Mouse (Mus musculus) CH12.LX (cell line): ENCODE data around the gene Isg20l2. TPM values are rescaled to one million over a fixed set of nuclear protein-coding genes. Genes with fewer than 3 reads are reported as not detected.

Experiments
- DNase-seq: peaks from one replicate; pipeline ENCODE4 v3.0.0-alpha.2; 2013; ENCODE audit errors: extremely low read depth
- H3K27ac ChIP-seq: 2 replicates; pipeline ENCODE4 v1.5.1; 2012; ENCODE audit warnings: low read depth, mild to moderate bottlenecking, control low read depth, moderate library complexity; ENCODE audit not compliant: insufficient read depth
- H3K27me3 ChIP-seq: replicated peaks from 2 replicates; pipeline ENCODE3; 2012; ENCODE audit warnings: inconsistent platforms
- H3K36me3 ChIP-seq, 2 experiments: replicated peaks in 1 of 2; 2 replicates each; pipeline versions ENCODE3 to v1.6.1; 2012; ENCODE audit warnings: inconsistent platforms in 1 of 2, low read length in 1 of 2, mild to moderate bottlenecking in 1 of 2, mixed read lengths in 1 of 2, moderate library complexity in 1 of 2; ENCODE audit not compliant: control insufficient read depth in 1 of 2, insufficient read depth in 1 of 2
- H3K4me1 ChIP-seq, 2 experiments: 2 replicates each; pipeline ENCODE4 v1.6.1; 2012; ENCODE audit warnings: inconsistent platforms in 1 of 2, moderate library complexity in 1 of 2; ENCODE audit not compliant: insufficient read depth in 2 of 2, control insufficient read depth in 1 of 2
- H3K4me2 ChIP-seq: 2 replicates; pipeline ENCODE4 v1.6.1; 2012; ENCODE audit warnings: low read depth, mild to moderate bottlenecking, control low read depth; ENCODE audit not compliant: poor library complexity, insufficient read depth, severe bottlenecking
- H3K4me3 ChIP-seq, 3 experiments: fragments of 150-350 bp in 1 of 3; sonication (generic) in 1 of 3; replicated peaks in 1 of 3; 2 replicates each; pipeline versions ENCODE3 to v1.5.1; 2011 to 2012; ENCODE audit warnings: low read depth in 2 of 3, low read length in 2 of 3, mild to moderate bottlenecking in 2 of 3, moderate library complexity in 2 of 3, control low read depth in 1 of 3, improper control_type of control experiment in 1 of 3, inconsistent platforms in 1 of 3, mixed read lengths in 1 of 3; ENCODE audit not compliant: poor library complexity in 1 of 3
- H3K79me2 ChIP-seq: replicated peaks from 2 replicates; pipeline ENCODE4 v1.6.1; 2012; ENCODE audit warnings: mild to moderate bottlenecking, moderate library complexity; ENCODE audit not compliant: control insufficient read depth, poor library complexity, insufficient read depth, severe bottlenecking; ENCODE audit errors: extremely low read depth
- H3K9ac ChIP-seq: 2 replicates; pipeline ENCODE4 v1.6.1; 2012; ENCODE audit warnings: low read depth, mild to moderate bottlenecking, control low read depth, moderate library complexity; ENCODE audit not compliant: insufficient read depth
- H3K9me3 ChIP-seq: replicated peaks from 2 replicates; pipeline ENCODE3; 2012; ENCODE audit warnings: low read length, inconsistent platforms, mixed read lengths
- BHLHE40 ChIP-seq: IDR thresholded peaks from 2 replicates; pipeline ENCODE4 v1.6.1; 2011; ENCODE audit warnings: mild to moderate bottlenecking, low read depth, low read length, improper control_type of control experiment
- CHD1 ChIP-seq: IDR thresholded peaks from 2 replicates; pipeline ENCODE4 v1.6.1; 2012; ENCODE audit warnings: low read depth, low read length, improper control_type of control experiment, inconsistent platforms
- CHD2 ChIP-seq: IDR thresholded peaks from 2 replicates; pipeline ENCODE4 v1.6.1; 2011; ENCODE audit warnings: low read length, improper control_type of control experiment
- CTCF ChIP-seq, 2 experiments: IDR thresholded peaks in 1 of 2; conservative IDR thresholded peaks in 1 of 2; 2 replicates each; pipeline ENCODE4 v1.5.1; 2011 to 2012; ENCODE audit warnings: low read depth in 2 of 2, low read length in 2 of 2, improper control_type of control experiment in 1 of 2, inconsistent platforms in 1 of 2, mild to moderate bottlenecking in 1 of 2, moderate library complexity in 1 of 2
- ELF1 ChIP-seq: IDR thresholded peaks from 2 replicates; pipeline ENCODE4 v1.6.1; 2014; ENCODE audit warnings: low read depth, mild to moderate bottlenecking, inconsistent platforms, low read length, improper control_type of control experiment
- EP300 ChIP-seq: IDR thresholded peaks from 2 replicates; pipeline ENCODE4 v1.6.1; 2011; ENCODE audit warnings: low read length, improper control_type of control experiment
- IRF4 ChIP-seq: IDR thresholded peaks from 2 replicates; pipeline ENCODE4 v1.6.1; 2014; ENCODE audit warnings: low read depth, mild to moderate bottlenecking, inconsistent platforms, low read length, improper control_type of control experiment
- JUND ChIP-seq: conservative IDR thresholded peaks from 2 replicates; pipeline ENCODE4 v1.6.1; 2011; ENCODE audit warnings: low read depth, low read length, improper control_type of control experiment
- KAT2A ChIP-seq: IDR thresholded peaks from 2 replicates; pipeline ENCODE4 v1.6.1; 2012; ENCODE audit warnings: low read length, improper control_type of control experiment, inconsistent platforms; ENCODE audit not compliant: insufficient replicate concordance
- NELFE ChIP-seq: IDR thresholded peaks from 2 replicates; pipeline ENCODE4 v1.6.1; 2011; ENCODE audit warnings: low read depth, low read length, improper control_type of control experiment
- NRF1 ChIP-seq: IDR thresholded peaks from 2 replicates; pipeline ENCODE4 v1.6.1; 2014; ENCODE audit warnings: low read depth, mild to moderate bottlenecking, inconsistent platforms, low read length, improper control_type of control experiment, moderate library complexity
- PAX5 ChIP-seq: IDR thresholded peaks from 2 replicates; pipeline ENCODE4 v1.6.1; 2012; ENCODE audit warnings: low read length, inconsistent platforms, mixed read lengths
- POLR2A ChIP-seq: IDR thresholded peaks from 2 replicates; pipeline ENCODE4 v1.6.1; 2011; ENCODE audit warnings: low read depth, mild to moderate bottlenecking, improper control_type of control experiment, low read length
- SIN3A ChIP-seq: IDR thresholded peaks from 2 replicates; pipeline ENCODE4 v1.6.1; 2012; ENCODE audit warnings: low read length, improper control_type of control experiment, inconsistent platforms
- TBP ChIP-seq: conservative IDR thresholded peaks from 2 replicates; pipeline ENCODE4 v1.6.1; 2011; ENCODE audit warnings: low read depth, low read length, improper control_type of control experiment
- UBTF ChIP-seq: IDR thresholded peaks from 2 replicates; pipeline ENCODE4 v1.6.1; 2012; ENCODE audit warnings: low read depth, mild to moderate bottlenecking, inconsistent platforms, low read length, improper control_type of control experiment, moderate library complexity
- USF2 ChIP-seq: conservative IDR thresholded peaks from 2 replicates; pipeline ENCODE4 v1.6.1; 2011; ENCODE audit warnings: low read depth, low read length, improper control_type of control experiment
- ZNF384 ChIP-seq: IDR thresholded peaks from 2 replicates; pipeline ENCODE4 v1.6.1; 2012; ENCODE audit warnings: low read depth, low read length, improper control_type of control experiment, inconsistent platforms
- dilution Hi-C: fragments of 300-500 bp; cut with MboI; formaldehyde crosslinking; loops from 2 replicates; pipeline ENCODE4 v1.14.3; 2020; ENCODE audit warnings: low sequenced_read_pairs; ENCODE audit not compliant: extremely low pct_unique_long_range_greater_than_20kb, extremely low pct_ligation_motif_present
- in situ Hi-C: fragments of 300-500 bp; cut with MboI; formaldehyde crosslinking; loops from 3 replicates; pipeline ENCODE4 v1.14.3; 2019; ENCODE audit warnings: low sequenced_read_pairs, low pct_ligation_motif_present, low pct_unique_long_range_greater_than_20kb, mixed read lengths
- polyA plus RNA-seq: library from polyadenylated mRNA; unstranded; fragments of >175 nt; gene quantifications from 2 replicates; pipeline ENCODE4 v1.2.1, GENCODE M21; 2012; ENCODE audit warnings: low read depth; ENCODE audit not compliant: insufficient read length
- total RNA-seq, 2 experiments: library from RNA; depleted of rRNA; stranded (reverse); fragments of 300-350 nt in 1 of 2; fragments of >200 nt in 1 of 2; gene quantifications; 2 replicates each; pipeline ENCODE4 v1.2.3; 2012 to 2014

Isg20l2 gene
- total and polyA plus RNA-seq, 3 experiments: 40.8 to 68.8 (median 45.0) TPM

DNA sequence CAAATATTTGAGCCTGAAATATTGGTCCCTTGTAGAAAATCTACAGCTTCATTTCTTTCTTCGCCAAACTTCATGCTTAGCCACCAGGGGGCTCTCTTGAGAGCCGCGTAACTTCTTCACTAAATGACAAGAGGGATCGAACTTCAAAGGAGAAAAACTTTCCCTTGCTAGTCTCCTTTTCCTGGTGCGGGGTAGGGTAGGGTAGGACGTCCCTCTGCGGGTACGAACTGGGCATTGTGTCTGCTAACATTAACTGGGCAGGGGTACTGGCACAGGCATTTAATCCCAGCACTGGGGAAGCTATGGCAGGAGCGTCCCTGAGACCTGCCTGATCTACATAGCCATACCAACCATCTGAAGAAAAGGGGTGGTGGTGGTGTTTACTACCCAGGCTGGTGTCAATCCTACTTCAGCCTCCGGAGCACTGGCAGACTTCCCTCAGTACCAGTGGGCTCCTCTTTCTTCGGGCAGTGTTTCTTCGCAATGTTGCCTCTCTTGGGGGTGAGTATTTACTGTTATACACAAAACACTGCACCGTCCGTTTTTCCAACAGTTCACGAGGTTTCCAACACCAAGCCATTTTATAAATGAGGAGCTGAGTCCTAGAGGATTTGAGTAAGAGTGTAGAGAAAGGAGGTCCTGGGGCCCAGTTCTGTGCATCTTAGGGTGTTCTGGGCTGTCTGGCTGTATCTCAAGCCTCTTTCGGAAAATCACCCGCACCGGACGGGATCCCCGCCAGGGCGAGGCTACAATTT lies 40.2 kb downstream of the Isg20l2 start (continued):
- TF ChIP-seq ELF1 (no peak), KAT2A (no peak), USF2 (no peak), TBP (no peak), NELFE (no peak), IRF4 (0 out of 2 replicates have a peak, but pooled peaks have one; percentile 19), UBTF (no peak), SIN3A (no peak), POLR2A (no peak), CHD1 (no peak), NRF1 (no peak), ZNF384 (no peak), JUND (no peak)

- H3K27ac ChIP-seq: no peak within 1 kb of the TSS
- H3K36me3 ChIP-seq: no peaks in the 10 kb centered on the region
- H3K9ac ChIP-seq: no peak within 1 kb of the TSS
- in situ Hi-C loops: no loop called here
- dilution Hi-C loops: no loop called here
- H3K4me3 ChIP-seq: no peak within 1 kb of the TSS
- TF ChIP-seq TBP: no peak
- no peak for TF ChIP-seq CTCF (conservative IDR thresholded peaks at IDR 0.05 in 1 of 2, IDR thresholded peaks at IDR 0.05 in 1 of 2; ENCODE audit: low read depth in 2 of 2, low read length in 2 of 2)
- TF ChIP-seq PAX5: no peak
- TF ChIP-seq ELF1: no peak
- no peak for TF ChIP-seq NELFE
- TF ChIP-seq SIN3A: no peak
- peaks cover 36% of the 10 kb centered on the region for H3K27me3 ChIP-seq
- H3K4me2 ChIP-seq: peak within 1 kb of the TSS; percentile 26; the same call in 1 of the 2 replicates
- DNase-seq: no peak
- peaks cover 10% of the 10 kb centered on the region for H3K9me3 ChIP-seq
- no peaks in the 10 kb centered on the region for H3K79me2 ChIP-seq
- H3K4me1 ChIP-seq: peaks cover 2 to 31% of the 10 kb centered on the region in 2 experiments; a peak in 2 of 4 replicates
Observed at GRCm38 (mm10) chr3:87970939-87971488, 40.9 kb downstream of the Isg20l2 start, which contains the start of gene Nes. Gene Nes, plus strand, starts transcription at chr3:87971078.

DNA sequence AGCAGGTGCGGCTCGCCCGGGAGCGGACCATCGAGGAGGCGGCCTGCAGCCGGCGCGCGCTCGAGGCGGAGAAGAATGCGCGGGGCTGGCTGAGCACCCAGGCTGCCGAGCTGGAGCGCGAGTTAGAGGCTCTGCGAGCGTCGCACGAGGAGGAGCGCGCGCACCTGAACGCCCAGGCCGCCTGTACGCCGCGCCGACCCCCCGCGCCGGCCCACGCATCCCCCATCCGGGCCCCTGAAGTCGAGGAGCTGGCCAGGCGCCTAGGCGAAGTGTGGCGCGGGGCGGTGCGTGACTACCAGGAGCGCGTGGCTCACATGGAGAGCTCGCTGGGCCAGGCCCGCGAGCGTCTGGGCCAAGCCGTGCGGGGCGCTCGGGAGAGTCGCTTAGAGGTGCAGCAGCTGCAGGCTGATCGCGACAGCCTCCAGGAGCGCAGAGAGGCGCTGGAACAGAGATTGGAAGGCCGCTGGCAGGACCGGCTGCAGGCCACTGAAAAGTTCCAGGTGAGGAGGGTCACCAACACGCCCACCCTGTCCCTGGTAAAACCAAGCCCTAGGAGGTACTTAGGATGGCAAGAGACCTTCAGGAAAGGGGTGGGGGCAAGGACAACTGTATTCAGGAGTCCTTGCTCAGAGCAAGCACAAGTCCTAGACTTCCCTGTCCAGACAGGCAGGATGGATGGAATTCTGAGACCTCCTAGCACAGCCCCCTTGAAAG lies 41.5 kb downstream of the Isg20l2 start:
- H3K36me3 ChIP-seq: no peaks in the 10 kb centered on the region
- no peak overlapping the region for H3K4me3 ChIP-seq
- no peak for DNase-seq
- no peak for TF ChIP-seq EP300
- TF ChIP-seq CHD2: no peak
- no peak for TF ChIP-seq BHLHE40
- no peak for TF ChIP-seq SIN3A
- no peak overlapping the region for H3K27ac ChIP-seq
- in situ Hi-C loops (no loop called here), dilution Hi-C loops (no loop called here)
- H3K27me3 ChIP-seq: peaks cover 36% of the 10 kb centered on the region
- H3K4me1 ChIP-seq: peaks cover 2 to 36% of the 10 kb centered on the region in 2 experiments; a peak in 2 of 4 replicates
- H3K4me2 ChIP-seq: no peak overlapping the region
- no peak overlapping the region for H3K9ac ChIP-seq
- peaks cover 10% of the 10 kb centered on the region for H3K9me3 ChIP-seq
- no peaks in the 10 kb centered on the region for H3K79me2 ChIP-seq
